In the genomic region with DNA sequence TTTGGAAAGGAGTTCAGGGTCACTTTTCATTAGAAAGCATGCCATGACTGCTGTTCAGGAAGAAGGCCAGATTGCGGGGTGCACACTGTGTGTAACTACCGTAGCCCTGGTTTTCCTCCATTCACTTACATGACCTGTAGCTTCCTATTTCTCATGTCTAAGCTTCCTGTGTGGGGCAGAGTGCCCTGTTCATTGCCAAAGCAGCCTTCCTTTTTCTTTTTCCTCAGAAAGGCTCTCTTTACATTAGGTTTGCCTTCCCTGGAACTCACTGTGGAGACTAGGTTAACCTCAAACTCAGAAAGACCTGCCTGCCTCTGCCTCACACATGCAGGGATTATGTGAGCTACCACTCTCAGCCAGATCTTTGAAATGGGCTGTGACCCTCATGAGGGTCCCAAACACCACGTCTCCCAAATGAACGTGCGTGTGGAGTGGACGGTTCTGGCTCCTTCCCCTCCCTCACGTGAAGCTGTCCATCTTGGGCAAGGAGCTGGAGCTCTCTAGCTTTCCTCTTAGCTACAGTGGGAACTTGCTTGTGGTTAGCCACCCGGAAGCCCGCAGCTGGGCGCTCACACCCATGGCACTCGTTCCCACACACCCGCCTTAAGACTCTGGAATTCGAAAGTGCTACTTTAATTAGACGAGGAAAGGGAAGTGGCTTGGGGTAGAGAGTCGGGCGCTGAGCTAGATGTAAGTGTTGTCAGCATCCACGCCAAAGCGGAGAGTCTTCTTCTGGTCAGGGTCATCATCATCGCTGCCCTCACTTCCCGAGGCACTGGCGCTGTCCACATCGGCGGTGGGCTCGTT, we compare ENCODE assay signal across 11 mouse cellular contexts. TPM values are rescaled to one million over a fixed set of nuclear protein-coding genes. Genes with fewer than 3 reads are reported as not detected.
DNase-seq lines count a peak whose midpoint lies in the region; ATAC-seq and TF ChIP-seq lines count a peak whose summit lies in the region.
"Had no signal": no experiment of that assay in that cellular context is flagged by ENCODE, and none has a peak within 500 bp of the region (broad histone marks: within the 10 kb centered on the region; RNA-seq: fewer than 3 reads in every experiment).

No protein-coding gene starts in this region.

- H3K27me3 ChIP-seq in intestine, postnatal 0 days (replicated peaks; ENCODE audit: control insufficient read depth, insufficient read depth, low read length): no peaks in the 10 kb centered on the region
- no peaks in the 10 kb centered on the region for H3K27me3 ChIP-seq in midbrain, embryonic 14.5 days (ENCODE audit: control insufficient read depth, insufficient read depth, low read length)

- peak overlapping the region; percentile 49 for H3K4me3 ChIP-seq in bone marrow, adult 2 months (replicated peaks; ENCODE audit: control insufficient read depth, low read depth, low read length)
- no peak overlapping the region for H3K4me3 ChIP-seq in intestine, postnatal 0 days (ENCODE audit: low read depth, low read length)
- H3K4me3 ChIP-seq in midbrain, embryonic 14.5 days (replicated peaks; ENCODE audit: low read depth, low read length): no peak overlapping the region

- no peak overlapping the region for H3K9ac ChIP-seq in intestine, postnatal 0 days (ENCODE audit: low read depth, low read length)
- no peak overlapping the region for H3K9ac ChIP-seq in midbrain, embryonic 14.5 days (replicated peaks; ENCODE audit: low read length)

- peaks cover 6% of the 10 kb centered on the region for H3K4me1 ChIP-seq in bone marrow, adult 2 months (ENCODE audit: control insufficient read depth, insufficient read depth, low read length)
- H3K4me1 ChIP-seq in intestine, postnatal 0 days (replicated peaks; ENCODE audit: control insufficient read depth, insufficient read depth, low read length): peaks cover 3% of the 10 kb centered on the region; the same call in 1 of the 2 replicates
- 0 out of 2 replicates have a peak, but pooled peaks cover 3% of the 10 kb centered on the region for H3K4me1 ChIP-seq in midbrain, embryonic 14.5 days (ENCODE audit: control insufficient read depth, insufficient read depth, low read length)

- H3K9me3 ChIP-seq in intestine, postnatal 0 days (ENCODE audit: control insufficient read depth): no peaks in the 10 kb centered on the region
- H3K9me3 ChIP-seq in midbrain, embryonic 14.5 days (ENCODE audit: control insufficient read depth, low read length): no peaks in the 10 kb centered on the region

- peaks cover 45% of the 10 kb centered on the region for H3K36me3 ChIP-seq in intestine, postnatal 0 days (ENCODE audit: control insufficient read depth, insufficient read depth)
- peaks cover 7% of the 10 kb centered on the region for H3K36me3 ChIP-seq in midbrain, embryonic 14.5 days (ENCODE audit: control insufficient read depth, insufficient read depth, low read length)

- TF ChIP-seq CTCF in bone marrow, adult 2 months (IDR thresholded peaks at IDR 0.05; ENCODE audit: control insufficient read depth, insufficient read depth, low read length): no peak
- no peak for TF ChIP-seq CTCF in intestine, postnatal 0 days (IDR thresholded peaks at IDR 0.05; ENCODE audit: low read depth)

- 3% methylated on average over 24 of the region's 24 CpGs for WGBS in bone marrow, adult 2 months
- 70% methylated on average over 24 of the region's 24 CpGs for WGBS in intestine, postnatal 0 days
- 79% methylated on average over 24 of the region's 24 CpGs for WGBS in midbrain, embryonic 14.5 days

- H3K27ac ChIP-seq in bone marrow, adult 2 months (ENCODE audit: control insufficient read depth, insufficient read depth, low read depth, low read length, poor library complexity): peak overlapping the region; percentile 79
- H3K27ac ChIP-seq in intestine, postnatal 0 days (ENCODE audit: low read depth, low read length): peak overlapping the region; percentile 21; the same call in 1 of the 2 replicates
- H3K27ac ChIP-seq in midbrain, embryonic 14.5 days (replicated peaks; ENCODE audit: low read depth, low read length): no peak overlapping the region

- 0 out of 2 replicates have a peak overlapping the region, but pooled peaks have one; percentile 21 for H3K4me2 ChIP-seq in intestine, postnatal 0 days (replicated peaks; ENCODE audit: low read depth)
- H3K4me2 ChIP-seq in midbrain, embryonic 14.5 days (ENCODE audit: low read length): no peak overlapping the region

- no peak for TF ChIP-seq POLR2A in bone marrow, adult 2 months (IDR thresholded peaks at IDR 0.05; ENCODE audit: borderline replicate concordance, control insufficient read depth, low read depth, low read length)

- ATAC-seq in intestine, postnatal 0 days: no peak
- no peak for ATAC-seq in midbrain, embryonic 14.5 days (ENCODE audit: low FRiP score, low TSS enrichment)
- ATAC-seq: forebrain, embryonic 16.5 days had no signal

- intact Hi-C loops in heart, postnatal 10 days (cut with DNase I): no loop called here

- DNase-seq in heart, adult 11 months: peak; percentile 95
- DNase-seq in heart, postnatal 10 days: no peak
- DNase-seq in lung, postnatal 4 days: peak; percentile 42 to 61
- DNase-seq in midbrain, embryonic 14.5 days: no peak
- DNase-seq in urinary bladder, postnatal 36 days (ENCODE audit: low spot score in 2 of 2): no peak
- DNase-seq in adrenal gland, postnatal 36 days: no peak
- DNase-seq: cerebellum, postnatal 25 days; kidney, adult 8-10 months had no signal

RNA-seq across cellular contexts. Expression of gene Irf7, which starts 2.4 kb away (rescaled TPM):
- total RNA-seq in heart, postnatal 10 days (2021): 1 to 10 TPM; 1.7 TPM
- polyA plus RNA-seq in bone marrow, adult 2 months (2011; ENCODE audit: insufficient read depth, insufficient read length, low replicate concordance, missing spikeins): 37.9 and 60.3 TPM in 2 replicates
- 120 and 124 TPM in 2 replicates for polyA plus RNA-seq in intestine, postnatal 0 days (2015; fragmentation: Nextera tagmentation; extraction: Ambion mirVana)
- polyA plus RNA-seq in midbrain, embryonic 14.5 days (2014; fragmentation: Nextera tagmentation; extraction: Ambion mirVana): 1.1 and 9.2 TPM in 2 replicates
- total RNA-seq in adrenal gland, postnatal 36 days (2021): 10 to 100 TPM; 13.5 to 14.9 TPM

RNA-seq across cellular contexts. Expression of gene Cdhr5, which starts 7.9 kb away (rescaled TPM):
- not detected for total RNA-seq in heart, postnatal 10 days (2021)
- polyA plus RNA-seq in bone marrow, adult 2 months (2011; ENCODE audit: insufficient read depth, insufficient read length, low replicate concordance, missing spikeins): not detected in 2 replicates
- polyA plus RNA-seq in intestine, postnatal 0 days (2015; fragmentation: Nextera tagmentation; extraction: Ambion mirVana): 914 and 971 TPM in 2 replicates
- not detected in 2 replicates for polyA plus RNA-seq in midbrain, embryonic 14.5 days (2014; fragmentation: Nextera tagmentation; extraction: Ambion mirVana)
- 10 to 100 TPM in 1 of 2 experiments, 1 to 10 TPM in 1; 3.3 to 17.3 TPM for total RNA-seq in adrenal gland, postnatal 36 days (2021)
- polyA plus RNA-seq: forebrain, embryonic 16.5 days had no signal

RNA-seq across cellular contexts. Expression of gene Sct, which starts 10.3 kb away (rescaled TPM):
- under 1 TPM in 1 of 2 experiments, not detected in 1; 0.48 TPM for total RNA-seq in heart, postnatal 10 days (2021)
- polyA plus RNA-seq in bone marrow, adult 2 months (2011; ENCODE audit: insufficient read depth, insufficient read length, low replicate concordance, missing spikeins): not detected in 2 replicates
- 348 and 368 TPM in 2 replicates for polyA plus RNA-seq in intestine, postnatal 0 days (2015; fragmentation: Nextera tagmentation; extraction: Ambion mirVana)
- 0.49 and 1.3 TPM in 2 replicates for polyA plus RNA-seq in midbrain, embryonic 14.5 days (2014; fragmentation: Nextera tagmentation; extraction: Ambion mirVana)
- 1 to 10 TPM in 1 of 2 experiments, under 1 TPM in 1; 0.63 to 1.2 TPM for total RNA-seq in adrenal gland, postnatal 36 days (2021)

RNA-seq across cellular contexts. Expression of gene Drd4, which starts 23.1 kb away (rescaled TPM):
- total RNA-seq in heart, postnatal 10 days (2021): not detected
- polyA plus RNA-seq in bone marrow, adult 2 months (2011; ENCODE audit: insufficient read depth, insufficient read length, low replicate concordance, missing spikeins): not detected in 2 replicates
- polyA plus RNA-seq in intestine, postnatal 0 days (2015; fragmentation: Nextera tagmentation; extraction: Ambion mirVana): 0.33 and 0.38 TPM in 2 replicates
- 0.53 and 0.54 TPM in 2 replicates for polyA plus RNA-seq in midbrain, embryonic 14.5 days (2014; fragmentation: Nextera tagmentation; extraction: Ambion mirVana)
- under 1 TPM in 1 of 2 experiments, not detected in 1; 0.56 TPM for total RNA-seq in adrenal gland, postnatal 36 days (2021)

RNA-seq across cellular contexts. Expression of gene Phrf1, which starts 40.1 kb away (rescaled TPM):
- total RNA-seq in heart, postnatal 10 days (2021): 10 to 100 TPM; 46.1 to 47.4 TPM
- polyA plus RNA-seq in bone marrow, adult 2 months (2011; ENCODE audit: insufficient read depth, insufficient read length, low replicate concordance, missing spikeins): 76.7 and 130 TPM in 2 replicates
- polyA plus RNA-seq in intestine, postnatal 0 days (2015; fragmentation: Nextera tagmentation; extraction: Ambion mirVana): 24.7 and 27.8 TPM in 2 replicates
- 60.1 and 77.5 TPM in 2 replicates for polyA plus RNA-seq in midbrain, embryonic 14.5 days (2014; fragmentation: Nextera tagmentation; extraction: Ambion mirVana)
- 10 to 100 TPM; 70.5 to 89.3 TPM for total RNA-seq in adrenal gland, postnatal 36 days (2021)

Comparison
In these comparisons a context has a peak if more than half of its experiments do, and no peak if none do; other contexts are left out.
1. DNase-seq: peak in heart, adult 11 months (single experiment) and lung, postnatal 4 days (2 of 2); none in heart, postnatal 10 days (0 of 2), midbrain, embryonic 14.5 days (single experiment), urinary bladder, postnatal 36 days (0 of 2) and adrenal gland, postnatal 36 days (0 of 2).
2. RNA of gene Cdhr5, which starts 7.9 kb away (polyA plus RNA-seq): 914 to 971 TPM in intestine, postnatal 0 days; not detected in bone marrow, adult 2 months and not detected in midbrain, embryonic 14.5 days; every median in the first group is over 100 times any median in the second.
3. RNA of gene Sct, which starts 10.3 kb away (polyA plus RNA-seq): 348 to 368 TPM in intestine, postnatal 0 days; 0.49 to 1.3 TPM in midbrain, embryonic 14.5 days and not detected in bone marrow, adult 2 months; every median in the first group is over 100 times any median in the second.